Mouse (Mus musculus): ENCODE measurements around the gene Tex10. TPM values are rescaled to one million over a fixed set of nuclear protein-coding genes. Genes with fewer than 3 reads are reported as not detected.

Tex10 gene
- polyA plus RNA-seq, 1 experiment from 2014 or later, result 69.3 TPM

- 59% methylated on average over 1 of the region's 1 CpGs for WGBS
- Histone ChIP-seq H3K36me3 (ENCODE audit: control insufficient read depth, insufficient read depth, low read length) (peaks cover 9% of the 10 kb centered on the region), H3K4me2 (peak overlapping the region; percentile 85; the same call in 1 of the 2 replicates), H3K4me3 (ENCODE audit: low read depth, low read length) (peak overlapping the region; percentile 96), H3K27ac (ENCODE audit: low read depth, low read length) (no peak overlapping the region), H3K27me3 (replicated peaks; ENCODE audit: control insufficient read depth, insufficient read depth, low read length) (no peaks in the 10 kb centered on the region), H3K9me3 (ENCODE audit: control insufficient read depth, low read length) (no peaks in the 10 kb centered on the region), H3K9ac (ENCODE audit: low read depth, low read length) (no peak overlapping the region), H3K4me1 (replicated peaks; ENCODE audit: control insufficient read depth, insufficient read depth, low read length) (peaks cover 9% of the 10 kb centered on the region)
- no peak for ATAC-seq (replicated peaks; ENCODE audit: low FRiP score)
- no peak for DNase-seq (ENCODE audit: low spot score)
These were observed 2.3 kb downstream of the Tex10 start for GRCm38 (mm10) chr4:48470977-48471376.

GRCm38 (mm10) chr4:48461060-48461459 is 12.2 kb downstream of the Tex10 start:
- H3K27me3 ChIP-seq (replicated peaks; ENCODE audit: control insufficient read depth, insufficient read depth, low read length), result no peaks in the 10 kb centered on the region
- DNase-seq (ENCODE audit: low spot score) (no peak), ATAC-seq (replicated peaks; ENCODE audit: low FRiP score) (no peak)
- no peak overlapping the region for H3K4me2 ChIP-seq
- H3K4me1 ChIP-seq (replicated peaks; ENCODE audit: control insufficient read depth, insufficient read depth, low read length), result no peaks in the 10 kb centered on the region
- WGBS, result 79% methylated on average over 1 of the region's 1 CpGs
- no peaks in the 10 kb centered on the region for H3K9me3 ChIP-seq (ENCODE audit: control insufficient read depth, low read length)
- no peak overlapping the region for H3K9ac ChIP-seq (ENCODE audit: low read depth, low read length)
- H3K4me3 ChIP-seq (ENCODE audit: low read depth, low read length), result no peak overlapping the region
- no peak overlapping the region for H3K27ac ChIP-seq (ENCODE audit: low read depth, low read length)
- H3K36me3 ChIP-seq (ENCODE audit: control insufficient read depth, insufficient read depth, low read length), result peaks cover 22% of the 10 kb centered on the region; the same call in 1 of the 2 replicates

GRCm38 (mm10) chr4:48458436-48458835 is 14.8 kb downstream of the Tex10 start:
- 92% methylated on average over 6 of the region's 6 CpGs for WGBS
- Histone ChIP-seq H3K9ac (ENCODE audit: low read depth, low read length) (no peak overlapping the region), H3K4me1 (replicated peaks; ENCODE audit: control insufficient read depth, insufficient read depth, low read length) (no peaks in the 10 kb centered on the region), H3K4me3 (ENCODE audit: low read depth, low read length) (no peak overlapping the region), H3K4me2 (no peak overlapping the region), H3K36me3 (ENCODE audit: control insufficient read depth, insufficient read depth, low read length) (peaks cover 24% of the 10 kb centered on the region; the same call in 1 of the 2 replicates), H3K27me3 (replicated peaks; ENCODE audit: control insufficient read depth, insufficient read depth, low read length) (no peaks in the 10 kb centered on the region), H3K9me3 (ENCODE audit: control insufficient read depth, low read length) (no peaks in the 10 kb centered on the region), H3K27ac (ENCODE audit: low read depth, low read length) (no peak overlapping the region)
- ATAC-seq (replicated peaks; ENCODE audit: low FRiP score) (no peak), DNase-seq (ENCODE audit: low spot score) (no peak)

GRCm38 (mm10) chr4:48454106-48454773 is 19.0 kb downstream of the Tex10 start:
- Histone ChIP-seq H3K9me3 (ENCODE audit: control insufficient read depth, low read length) (no peaks in the 10 kb centered on the region), H3K4me3 (ENCODE audit: low read depth, low read length) (no peak overlapping the region), H3K9ac (ENCODE audit: low read depth, low read length) (no peak overlapping the region), H3K4me1 (replicated peaks; ENCODE audit: control insufficient read depth, insufficient read depth, low read length) (no peaks in the 10 kb centered on the region), H3K27me3 (replicated peaks; ENCODE audit: control insufficient read depth, insufficient read depth, low read length) (no peaks in the 10 kb centered on the region), H3K27ac (ENCODE audit: low read depth, low read length) (no peak overlapping the region), H3K4me2 (no peak overlapping the region), H3K36me3 (ENCODE audit: control insufficient read depth, insufficient read depth, low read length) (peaks cover 30% of the 10 kb centered on the region)
- ATAC-seq (replicated peaks; ENCODE audit: low FRiP score) (no peak), DNase-seq (ENCODE audit: low spot score) (no peak)
- WGBS, result 99% methylated on average over 2 of the region's 2 CpGs

- no peak overlapping the region for H3K27ac ChIP-seq (ENCODE audit: low read depth, low read length)
- no peak overlapping the region for H3K4me2 ChIP-seq
- no peaks in the 10 kb centered on the region for H3K9me3 ChIP-seq (ENCODE audit: control insufficient read depth, low read length)
- H3K4me1 ChIP-seq (replicated peaks; ENCODE audit: control insufficient read depth, insufficient read depth, low read length), result no peaks in the 10 kb centered on the region; the same call in 1 of the 2 replicates
- 82% methylated on average over 2 of the region's 2 CpGs for WGBS
- ATAC-seq (replicated peaks; ENCODE audit: low FRiP score) (no peak), DNase-seq (ENCODE audit: low spot score) (no peak)
- no peak overlapping the region for H3K4me3 ChIP-seq (ENCODE audit: low read depth, low read length)
- no peak overlapping the region for H3K9ac ChIP-seq (ENCODE audit: low read depth, low read length)
- H3K27me3 ChIP-seq (replicated peaks; ENCODE audit: control insufficient read depth, insufficient read depth, low read length), result no peaks in the 10 kb centered on the region
- peaks cover 24% of the 10 kb centered on the region; the same call in 1 of the 2 replicates for H3K36me3 ChIP-seq (ENCODE audit: control insufficient read depth, insufficient read depth, low read length)
These were observed 45.2 kb downstream of the Tex10 start for GRCm38 (mm10) chr4:48428054-48428453.

- H3K27me3 ChIP-seq (replicated peaks; ENCODE audit: control insufficient read depth, insufficient read depth, low read length), result no peaks in the 10 kb centered on the region
- ATAC-seq (replicated peaks; ENCODE audit: low FRiP score), result no peak
- H3K27ac ChIP-seq (ENCODE audit: low read depth, low read length), result no peak overlapping the region
- no peak overlapping the region for H3K4me2 ChIP-seq
- no peaks in the 10 kb centered on the region for H3K9me3 ChIP-seq (ENCODE audit: control insufficient read depth, low read length)
- H3K4me1 ChIP-seq (replicated peaks; ENCODE audit: control insufficient read depth, insufficient read depth, low read length), result no peaks in the 10 kb centered on the region; the same call in 1 of the 2 replicates
- H3K36me3 ChIP-seq (ENCODE audit: control insufficient read depth, insufficient read depth, low read length), result peaks cover 22% of the 10 kb centered on the region; the same call in 1 of the 2 replicates
- peak; percentile 16 for DNase-seq (ENCODE audit: low spot score)
- H3K4me3 ChIP-seq (ENCODE audit: low read depth, low read length), result no peak overlapping the region
- no peak overlapping the region for H3K9ac ChIP-seq (ENCODE audit: low read depth, low read length)
- WGBS, result 82% methylated on average over 3 of the region's 3 CpGs
These were observed 45.8 kb downstream of the Tex10 start for GRCm38 (mm10) chr4:48427413-48427812.

- ATAC-seq (replicated peaks; ENCODE audit: low FRiP score) (no peak), DNase-seq (ENCODE audit: low spot score) (peak; percentile 21)
- no peak overlapping the region for H3K4me2 ChIP-seq
- peaks cover 10% of the 10 kb centered on the region; the same call in 1 of the 2 replicates for H3K36me3 ChIP-seq (ENCODE audit: control insufficient read depth, insufficient read depth, low read length)
- H3K4me3 ChIP-seq (ENCODE audit: low read depth, low read length), result no peak overlapping the region
- no peaks in the 10 kb centered on the region for H3K9me3 ChIP-seq (ENCODE audit: control insufficient read depth, low read length)
- H3K27me3 ChIP-seq (replicated peaks; ENCODE audit: control insufficient read depth, insufficient read depth, low read length), result no peaks in the 10 kb centered on the region
- no peak overlapping the region for H3K27ac ChIP-seq (ENCODE audit: low read depth, low read length)
- WGBS, result 50% methylated on average over 2 of the region's 2 CpGs
- no peaks in the 10 kb centered on the region; the same call in 1 of the 2 replicates for H3K4me1 ChIP-seq (replicated peaks; ENCODE audit: control insufficient read depth, insufficient read depth, low read length)
- no peak overlapping the region for H3K9ac ChIP-seq (ENCODE audit: low read depth, low read length)
These were observed 49.5 kb downstream of the Tex10 start for GRCm38 (mm10) chr4:48423738-48424137.

GRCm38 (mm10) chr4:48422633-48423032 is 50.6 kb downstream of the Tex10 start:
- no peak for ATAC-seq (replicated peaks; ENCODE audit: low FRiP score)
- WGBS, result 97% methylated on average over 1 of the region's 1 CpGs
- no peak overlapping the region for H3K4me3 ChIP-seq (ENCODE audit: low read depth, low read length)
- H3K27me3 ChIP-seq (replicated peaks; ENCODE audit: control insufficient read depth, insufficient read depth, low read length), result no peaks in the 10 kb centered on the region
- DNase-seq (ENCODE audit: low spot score), result no peak
- peaks cover 10% of the 10 kb centered on the region; the same call in 1 of the 2 replicates for H3K36me3 ChIP-seq (ENCODE audit: control insufficient read depth, insufficient read depth, low read length)
- H3K4me2 ChIP-seq, result no peak overlapping the region
- no peak overlapping the region for H3K27ac ChIP-seq (ENCODE audit: low read depth, low read length)
- no peaks in the 10 kb centered on the region for H3K9me3 ChIP-seq (ENCODE audit: control insufficient read depth, low read length)
- no peak overlapping the region for H3K9ac ChIP-seq (ENCODE audit: low read depth, low read length)
- no peaks in the 10 kb centered on the region for H3K4me1 ChIP-seq (replicated peaks; ENCODE audit: control insufficient read depth, insufficient read depth, low read length)
